Mouse (Mus musculus): Measurements from ENCODE around the gene Cd79b. TPM values are rescaled to one million over a fixed set of nuclear protein-coding genes. Genes with fewer than 3 reads are reported as not detected.

Gene Cd79b
- total and polyA plus RNA-seq, 3 experiments = 527 to 741 (median 689) TPM

DNA sequence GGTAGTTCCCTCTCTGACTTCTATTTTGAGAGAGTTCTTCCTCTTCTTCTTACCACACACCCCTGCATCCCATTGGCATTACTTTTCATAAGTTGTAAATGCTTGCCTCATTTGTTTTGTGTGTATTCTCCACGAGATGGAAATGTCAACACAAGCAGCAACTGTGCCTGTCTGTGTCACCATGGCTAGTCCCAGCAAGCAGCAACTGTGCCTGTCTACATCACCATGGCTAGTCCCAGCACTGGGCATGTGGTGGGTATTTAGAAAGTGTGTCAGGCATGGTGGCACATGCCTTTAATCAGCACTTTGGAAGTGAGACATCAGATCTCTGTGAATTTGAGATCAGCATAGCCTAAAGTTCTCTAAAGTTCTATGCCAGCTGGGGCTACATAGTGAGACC lies 39.6 kb upstream of the Cd79b start:
- no peaks in the 10 kb centered on the region for H3K79me2 ChIP-seq (replicated peaks; ENCODE audit: control insufficient read depth, extremely low read depth, insufficient read depth, poor library complexity, severe bottlenecking)
- in situ Hi-C loops (cut with MboI; ENCODE audit: low pct_ligation_motif_present, low pct_unique_long_range_greater_than_20kb, low sequenced_read_pairs) = no loop called here
- H3K9me3 ChIP-seq (replicated peaks; ENCODE audit: low read length) = no peaks in the 10 kb centered on the region
- no peaks in the 10 kb centered on the region for H3K36me3 ChIP-seq (replicated peaks in 1 of 2; ENCODE audit: control insufficient read depth in 1 of 2, insufficient read depth in 1 of 2, low read length in 1 of 2)
- dilution Hi-C loops (cut with MboI; ENCODE audit: extremely low pct_ligation_motif_present, extremely low pct_unique_long_range_greater_than_20kb, low sequenced_read_pairs) = no loop called here
- no peak overlapping the region for H3K4me3 ChIP-seq (replicated peaks in 1 of 3; ENCODE audit: low read depth in 2 of 3, low read length in 2 of 3, poor library complexity in 1 of 3)
- H3K4me1 ChIP-seq (ENCODE audit: control insufficient read depth in 1 of 2, insufficient read depth in 2 of 2) = peaks cover 11% of the 10 kb centered on the region in 2 experiments; a peak in 3 of 4 replicates
- H3K9ac ChIP-seq (ENCODE audit: insufficient read depth, low read depth) = no peak overlapping the region
- H3K4me2 ChIP-seq (ENCODE audit: insufficient read depth, low read depth, poor library complexity, severe bottlenecking) = no peak overlapping the region
- H3K27me3 ChIP-seq (replicated peaks) = peaks cover 76% of the 10 kb centered on the region
- no peak for TF ChIP-seq NRF1 (IDR thresholded peaks at IDR 0.05; ENCODE audit: low read depth, low read length)
- no peak for TF ChIP-seq MAFK (IDR thresholded peaks at IDR 0.05; ENCODE audit: insufficient replicate concordance, low read length)
- no peak for TF ChIP-seq ZKSCAN1 (IDR thresholded peaks at IDR 0.05; ENCODE audit: borderline replicate concordance, low read depth, low read length)
- TF ChIP-seq HCFC1 (IDR thresholded peaks at IDR 0.05; ENCODE audit: low read depth, low read length) = no peak
- TF ChIP-seq BHLHE40 (IDR thresholded peaks at IDR 0.05; ENCODE audit: low read depth, low read length) = no peak
- TF ChIP-seq ZMIZ1 (IDR thresholded peaks at IDR 0.05; ENCODE audit: low read depth, low read length) = no peak
- no peak for TF ChIP-seq USF2 (conservative IDR thresholded peaks at IDR 0.05; ENCODE audit: low read depth, low read length)
- TF ChIP-seq EP300 (IDR thresholded peaks at IDR 0.05; ENCODE audit: low read length) = no peak
- TF ChIP-seq TBP (conservative IDR thresholded peaks at IDR 0.05; ENCODE audit: low read depth, low read length) = no peak
- TF ChIP-seq CHD2 (IDR thresholded peaks at IDR 0.05; ENCODE audit: low read length) = no peak
- no peak for DNase-seq (ENCODE audit: extremely low read depth)
- no peak overlapping the region for H3K27ac ChIP-seq (ENCODE audit: insufficient read depth, low read depth)

DNA sequence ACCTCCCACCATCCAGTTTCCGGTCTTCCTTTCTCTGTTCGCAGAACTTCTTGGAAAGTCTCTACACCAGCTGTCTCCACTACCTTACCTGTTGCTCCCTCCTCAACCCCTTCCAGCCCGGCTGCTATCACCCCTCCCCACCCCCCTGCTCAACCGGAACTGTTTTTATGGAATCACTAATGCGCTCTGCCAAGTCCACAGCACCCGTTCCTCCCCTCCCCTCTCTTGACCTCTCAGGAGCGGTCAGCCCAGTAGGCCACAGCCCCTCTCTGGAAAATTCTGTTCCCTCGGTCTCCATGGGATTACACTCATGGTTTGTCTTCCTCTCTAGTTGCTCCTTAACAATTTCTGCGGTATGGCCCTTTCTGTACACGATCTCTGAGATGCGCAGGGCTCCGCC lies 38.6 kb upstream of the Cd79b start, which contains the start of gene Scn4a:
Gene Scn4a (minus strand): TSS at position 101 of the 400 bp plus-strand sequence.
- no peak for TF ChIP-seq E2F4 (IDR thresholded peaks at IDR 0.05; ENCODE audit: insufficient replicate concordance, low read depth, low read length)
- no peak for TF ChIP-seq SIN3A (IDR thresholded peaks at IDR 0.05; ENCODE audit: low read length)
- no peak for TF ChIP-seq HCFC1 (IDR thresholded peaks at IDR 0.05; ENCODE audit: low read depth, low read length)
- TF ChIP-seq TBP (conservative IDR thresholded peaks at IDR 0.05; ENCODE audit: low read depth, low read length) = no peak
- TF ChIP-seq CTCF (conservative IDR thresholded peaks at IDR 0.05 in 1 of 2, IDR thresholded peaks at IDR 0.05 in 1 of 2; ENCODE audit: low read depth in 2 of 2, low read length in 2 of 2) = no peak
- TF ChIP-seq USF2 (conservative IDR thresholded peaks at IDR 0.05; ENCODE audit: low read depth, low read length) = no peak
- no peak for TF ChIP-seq JUN (IDR thresholded peaks at IDR 0.05; ENCODE audit: insufficient read depth, low read depth, low read length)
- no peak for TF ChIP-seq MAZ (IDR thresholded peaks at IDR 0.05; ENCODE audit: low read depth, low read length)
- TF ChIP-seq CHD2 (IDR thresholded peaks at IDR 0.05; ENCODE audit: low read length) = no peak
- TF ChIP-seq RCOR1 (conservative IDR thresholded peaks at IDR 0.05; ENCODE audit: low read depth, low read length) = no peak
- TF ChIP-seq ZMIZ1 (IDR thresholded peaks at IDR 0.05; ENCODE audit: low read depth, low read length) = no peak
- TF ChIP-seq BHLHE40 (IDR thresholded peaks at IDR 0.05; ENCODE audit: low read depth, low read length) = no peak
- TF ChIP-seq ZNF384 (IDR thresholded peaks at IDR 0.05; ENCODE audit: low read depth, low read length) = no peak
- TF ChIP-seq CHD1 (IDR thresholded peaks at IDR 0.05; ENCODE audit: low read depth, low read length) = no peak
- TF ChIP-seq USF1 (IDR thresholded peaks at IDR 0.05; ENCODE audit: low read depth, low read length) = no peak
- TF ChIP-seq NELFE (IDR thresholded peaks at IDR 0.05; ENCODE audit: low read depth, low read length) = no peak
- TF ChIP-seq TCF12 (IDR thresholded peaks at IDR 0.05; ENCODE audit: low read depth, low read length) = no peak
- TF ChIP-seq KAT2A (IDR thresholded peaks at IDR 0.05; ENCODE audit: insufficient replicate concordance, low read length) = no peak
- no peak for TF ChIP-seq MYC (IDR thresholded peaks at IDR 0.05; ENCODE audit: low read depth, low read length)

More for the DNA sequence above, 38.6 kb upstream of the Cd79b start, which contains the start of gene Scn4a:
- no peak within 1 kb of the TSS for H3K9ac ChIP-seq (ENCODE audit: insufficient read depth, low read depth)
- no peaks in the 10 kb centered on the region for H3K9me3 ChIP-seq (replicated peaks; ENCODE audit: low read length)
- H3K4me3 ChIP-seq (replicated peaks in 1 of 3; ENCODE audit: low read depth in 2 of 3, low read length in 2 of 3, poor library complexity in 1 of 3) = no peak within 1 kb of the TSS
- no peaks in the 10 kb centered on the region for H3K79me2 ChIP-seq (replicated peaks; ENCODE audit: control insufficient read depth, extremely low read depth, insufficient read depth, poor library complexity, severe bottlenecking)
- no peak within 1 kb of the TSS for H3K4me2 ChIP-seq (ENCODE audit: insufficient read depth, low read depth, poor library complexity, severe bottlenecking)
- in situ Hi-C loops (cut with MboI; ENCODE audit: low pct_ligation_motif_present, low pct_unique_long_range_greater_than_20kb, low sequenced_read_pairs) (no loop called here), dilution Hi-C loops (cut with MboI; ENCODE audit: extremely low pct_ligation_motif_present, extremely low pct_unique_long_range_greater_than_20kb, low sequenced_read_pairs) (no loop called here)
- DNase-seq (ENCODE audit: extremely low read depth) = no peak
- H3K27me3 ChIP-seq (replicated peaks) = peaks cover 82% of the 10 kb centered on the region
- H3K27ac ChIP-seq (ENCODE audit: insufficient read depth, low read depth) = no peak within 1 kb of the TSS
- H3K36me3 ChIP-seq (replicated peaks in 1 of 2; ENCODE audit: control insufficient read depth in 1 of 2, insufficient read depth in 1 of 2, low read length in 1 of 2) = no peaks in the 10 kb centered on the region
- H3K4me1 ChIP-seq (ENCODE audit: control insufficient read depth in 1 of 2, insufficient read depth in 2 of 2) = peaks cover 11% of the 10 kb centered on the region in 2 experiments; a peak in 3 of 4 replicates
